9 mouse cellular contexts compared by ENCODE assay signal in genomic region chr2:25576965-25577891, GRCm38 (mm10). TPM values are rescaled to one million over a fixed set of nuclear protein-coding genes. Genes with fewer than 3 reads are reported as not detected.
DNase-seq lines count a peak whose midpoint lies in the region; ATAC-seq lines count a peak whose summit lies in the region.
"Had no signal": no experiment of that assay in that cellular context is flagged by ENCODE, and none has a peak within 500 bp of the region (broad histone marks: within the 10 kb centered on the region; RNA-seq: fewer than 3 reads in every experiment).

No protein-coding gene starts in this region.

- H3K27me3 ChIP-seq in neural tube, embryonic 11.5 days (ENCODE audit: control insufficient read depth, insufficient read depth, low read length): peaks cover 59% of the 10 kb centered on the region
- peaks cover 59% of the 10 kb centered on the region for H3K27me3 ChIP-seq in forebrain, embryonic 13.5 days
- H3K27me3 ChIP-seq in liver, embryonic 11.5 days (replicated peaks; ENCODE audit: control insufficient read depth, insufficient read depth, low read length): peaks cover 57% of the 10 kb centered on the region
- H3K27me3 ChIP-seq: CH12.LX had no signal

- peak overlapping the region; percentile 17 for H3K4me2 ChIP-seq in neural tube, embryonic 11.5 days (ENCODE audit: low read depth)
- peak overlapping the region; percentile 49 for H3K4me2 ChIP-seq in forebrain, embryonic 13.5 days
- H3K4me2 ChIP-seq in liver, embryonic 11.5 days: peak overlapping the region; percentile 58

- 14% methylated on average over 91 of the region's 92 CpGs for WGBS in neural tube, embryonic 11.5 days
- 16% methylated on average over 92 of the region's 92 CpGs for WGBS in forebrain, embryonic 13.5 days
- WGBS in liver, embryonic 11.5 days: 17% methylated on average over 92 of the region's 92 CpGs

- no peak overlapping the region for H3K27ac ChIP-seq in neural tube, embryonic 11.5 days (ENCODE audit: low read depth, low read length)
- no peak overlapping the region for H3K27ac ChIP-seq in forebrain, embryonic 13.5 days
- H3K27ac ChIP-seq in liver, embryonic 11.5 days (ENCODE audit: low read depth, low read length): no peak overlapping the region

- peak overlapping the region; percentile 23 for H3K4me3 ChIP-seq in neural tube, embryonic 11.5 days (ENCODE audit: low read depth, low read length)
- H3K4me3 ChIP-seq in forebrain, embryonic 13.5 days: peak overlapping the region; percentile 27
- H3K4me3 ChIP-seq in liver, embryonic 11.5 days (ENCODE audit: low read depth, low read length): peak overlapping the region; percentile 37

- H3K9me3 ChIP-seq in neural tube, embryonic 11.5 days (ENCODE audit: control insufficient read depth, low read length): no peaks in the 10 kb centered on the region
- no peaks in the 10 kb centered on the region for H3K9me3 ChIP-seq in forebrain, embryonic 13.5 days (replicated peaks)
- H3K9me3 ChIP-seq in liver, embryonic 11.5 days (ENCODE audit: control insufficient read depth, low read length): no peaks in the 10 kb centered on the region

- no peak overlapping the region; the same call in 1 of the 2 replicates for H3K9ac ChIP-seq in neural tube, embryonic 11.5 days (ENCODE audit: low read length)
- 0 out of 2 replicates have a peak overlapping the region, but pooled peaks have one; percentile 30 for H3K9ac ChIP-seq in forebrain, embryonic 13.5 days
- H3K9ac ChIP-seq in liver, embryonic 11.5 days (ENCODE audit: low read depth, low read length): peak overlapping the region; percentile 20; the same call in 1 of the 2 replicates

- peak; percentile 23 for DNase-seq in embryo, embryonic 11 days
- DNase-seq in embryo, embryonic 10.5 days (ENCODE audit: low spot score): no peak
- peak; percentile 31 for DNase-seq in neural tube, embryonic 11.5 days (ENCODE audit: low spot score)
- no peak for DNase-seq in neural tube, embryonic 10.5 days (ENCODE audit: extremely low spot score, low spot score)
- DNase-seq in liver, embryonic 11.5 days (ENCODE audit: low spot score): no peak
- DNase-seq in ovary, postnatal 14 days (ENCODE audit: low spot score): no peak
- DNase-seq in layer of hippocampus, postnatal 36 days: no peak

- H3K36me3 ChIP-seq in neural tube, embryonic 11.5 days (ENCODE audit: control insufficient read depth, insufficient read depth, low read length): no peaks in the 10 kb centered on the region; the same call in 1 of the 2 replicates
- no peaks in the 10 kb centered on the region for H3K36me3 ChIP-seq in forebrain, embryonic 13.5 days (ENCODE audit: poor library complexity, severe bottlenecking)
- H3K36me3 ChIP-seq in liver, embryonic 11.5 days (ENCODE audit: control insufficient read depth, insufficient read depth, low read length): no peaks in the 10 kb centered on the region

- ATAC-seq in neural tube, embryonic 11.5 days (ENCODE audit: insufficient read depth, low FRiP score, low TSS enrichment): no peak
- ATAC-seq in forebrain, embryonic 13.5 days: no peak
- ATAC-seq in liver, embryonic 11.5 days (replicated peaks; ENCODE audit: low FRiP score): no peak

- H3K4me1 ChIP-seq in neural tube, embryonic 11.5 days (ENCODE audit: control insufficient read depth, insufficient read depth, low read length): peaks cover 30% of the 10 kb centered on the region
- H3K4me1 ChIP-seq in forebrain, embryonic 13.5 days: peaks cover 73% of the 10 kb centered on the region
- peaks cover 50% of the 10 kb centered on the region for H3K4me1 ChIP-seq in liver, embryonic 11.5 days (replicated peaks; ENCODE audit: control insufficient read depth, insufficient read depth, low read length)

RNA-seq across cellular contexts. Expression of gene Phpt1, which starts 2.2 kb away (rescaled TPM):
- polyA plus RNA-seq in neural tube, embryonic 11.5 days (2014; fragmentation: Nextera tagmentation; extraction: Ambion mirVana): 161 and 167 TPM in 2 replicates
- 179 and 189 TPM in 2 replicates for polyA plus RNA-seq in forebrain, embryonic 13.5 days (2015; fragmentation: Nextera tagmentation; extraction: Ambion mirVana)
- polyA plus RNA-seq in liver, embryonic 11.5 days (2014; fragmentation: Nextera tagmentation; extraction: Ambion mirVana): 112 and 116 TPM in 2 replicates
- 10 to 100 TPM; 62.5 to 68.3 TPM for total RNA-seq in layer of hippocampus, postnatal 36 days (2021)

RNA-seq across cellular contexts. Expression of gene Mamdc4, which starts 2.6 kb away (rescaled TPM):
- polyA plus RNA-seq in neural tube, embryonic 11.5 days (2014; fragmentation: Nextera tagmentation; extraction: Ambion mirVana): 1.5 and 4.4 TPM in 2 replicates
- 3.1 and 4.2 TPM in 2 replicates for polyA plus RNA-seq in forebrain, embryonic 13.5 days (2015; fragmentation: Nextera tagmentation; extraction: Ambion mirVana)
- polyA plus RNA-seq in liver, embryonic 11.5 days (2014; fragmentation: Nextera tagmentation; extraction: Ambion mirVana): 1.3 and 1.8 TPM in 2 replicates
- 1 to 10 TPM; 3.1 to 3.2 TPM for total RNA-seq in layer of hippocampus, postnatal 36 days (2021)

RNA-seq across cellular contexts. Expression of gene Ajm1, which starts 4.3 kb away (rescaled TPM):
- 0.19 and 0.46 TPM in 2 replicates for polyA plus RNA-seq in neural tube, embryonic 11.5 days (2014; fragmentation: Nextera tagmentation; extraction: Ambion mirVana)
- 2.2 and 3.4 TPM in 2 replicates for polyA plus RNA-seq in forebrain, embryonic 13.5 days (2015; fragmentation: Nextera tagmentation; extraction: Ambion mirVana)
- 0.21 TPM in 1 of 2 replicates, not detected in the other for polyA plus RNA-seq in liver, embryonic 11.5 days (2014; fragmentation: Nextera tagmentation; extraction: Ambion mirVana)
- 100 to 1,000 TPM in 1 of 2 experiments, 10 to 100 TPM in 1; 96.4 to 117 TPM for total RNA-seq in layer of hippocampus, postnatal 36 days (2021)

RNA-seq across cellular contexts. Expression of gene Edf1, which starts 19.6 kb away (rescaled TPM):
- polyA plus RNA-seq in neural tube, embryonic 11.5 days (2014; fragmentation: Nextera tagmentation; extraction: Ambion mirVana): 340 and 345 TPM in 2 replicates
- 383 and 401 TPM in 2 replicates for polyA plus RNA-seq in forebrain, embryonic 13.5 days (2015; fragmentation: Nextera tagmentation; extraction: Ambion mirVana)
- polyA plus RNA-seq in liver, embryonic 11.5 days (2014; fragmentation: Nextera tagmentation; extraction: Ambion mirVana): 367 and 380 TPM in 2 replicates
- total RNA-seq in layer of hippocampus, postnatal 36 days (2021): 100 to 1,000 TPM; 200 to 212 TPM

RNA-seq across cellular contexts. Expression of gene Traf2, which starts 30.5 kb away (rescaled TPM):
- 29.5 and 34.7 TPM in 2 replicates for polyA plus RNA-seq in neural tube, embryonic 11.5 days (2014; fragmentation: Nextera tagmentation; extraction: Ambion mirVana)
- polyA plus RNA-seq in forebrain, embryonic 13.5 days (2015; fragmentation: Nextera tagmentation; extraction: Ambion mirVana): 30.9 and 33.3 TPM in 2 replicates
- polyA plus RNA-seq in liver, embryonic 11.5 days (2014; fragmentation: Nextera tagmentation; extraction: Ambion mirVana): 28.0 and 31.0 TPM in 2 replicates
- 10 to 100 TPM; 11.9 to 12.6 TPM for total RNA-seq in layer of hippocampus, postnatal 36 days (2021)

Comparison
In these comparisons a context has a peak if more than half of its experiments do, and no peak if none do; other contexts are left out.
1. DNase-seq: peak in embryo, embryonic 11 days (single experiment) and neural tube, embryonic 11.5 days (single experiment); none in embryo, embryonic 10.5 days (single experiment), neural tube, embryonic 10.5 days (single experiment), liver, embryonic 11.5 days (single experiment), ovary, postnatal 14 days (single experiment) and layer of hippocampus, postnatal 36 days (0 of 2).
2. Peak in every context shown above with its lines, with median percentiles within 50 percentile points of each other: H3K4me2 ChIP-seq and H3K4me3 ChIP-seq.